Mouse (Mus musculus) testis, adult 2 months (tissue): ENCODE data around the gene Tcte2. TPM values are rescaled to one million over a fixed set of nuclear protein-coding genes. Genes with fewer than 3 reads are reported as not detected.

Experiments used
- H3K27ac ChIP-seq: fragments of 200-500 bp; 2 replicates; pipeline ENCODE4 v1.5.1; 2012; ENCODE audit warnings: low read depth, low read length; ENCODE audit not compliant: control insufficient read depth, insufficient read depth
- H3K27me3 ChIP-seq: fragments of 200-500 bp; 2 replicates; pipeline ENCODE4 v1.6.1; 2012; ENCODE audit warnings: mild to moderate bottlenecking, low read length, moderate library complexity; ENCODE audit not compliant: control insufficient read depth, insufficient read depth
- H3K36me3 ChIP-seq: fragments of 200-500 bp; 2 replicates; pipeline ENCODE4 v1.6.1; 2012; ENCODE audit warnings: mild to moderate bottlenecking, low read length; ENCODE audit not compliant: control insufficient read depth, insufficient read depth
- H3K4me1 ChIP-seq: fragments of 200-500 bp; 2 replicates; pipeline ENCODE4 v1.6.1; 2012; ENCODE audit warnings: low read length; ENCODE audit not compliant: control insufficient read depth, insufficient read depth
- H3K4me3 ChIP-seq: fragments of 200-500 bp; 2 replicates; pipeline ENCODE4 v1.5.1; 2012; ENCODE audit warnings: low read depth, mild to moderate bottlenecking, low read length, moderate library complexity, mixed read lengths; ENCODE audit not compliant: control insufficient read depth
- CTCF ChIP-seq: fragments of 200-500 bp; IDR thresholded peaks from 2 replicates; pipeline ENCODE4 v1.5.1; 2012; ENCODE audit warnings: low read depth, mild to moderate bottlenecking, inconsistent platforms, low read length, moderate library complexity; ENCODE audit not compliant: control insufficient read depth, insufficient read depth, insufficient replicate concordance
- POLR2A ChIP-seq: fragments of 200-500 bp; IDR thresholded peaks from 2 replicates; pipeline ENCODE4 v1.6.1; 2012; ENCODE audit warnings: low read depth, mild to moderate bottlenecking, inconsistent platforms, low read length, moderate library complexity; ENCODE audit not compliant: control insufficient read depth
- polyA plus RNA-seq: library from polyadenylated mRNA; depleted of rRNA; stranded (reverse); fragments of >200 nt; gene quantifications from 2 replicates; pipeline ENCODE4 v1.2.3, GENCODE M21; 2012

Tcte2 gene
- polyA plus RNA-seq, 1 experiment = 285 TPM

GRCm38 (mm10) chr17:13716336-13716735 lies 45.3 kb downstream of the Tcte2 start:
- Histone ChIP-seq H3K27ac (no peak overlapping the region), H3K36me3 (no peaks in the 10 kb centered on the region), H3K4me3 (no peak overlapping the region), H3K27me3 (no peaks in the 10 kb centered on the region), H3K4me1 (peaks cover 2% of the 10 kb centered on the region; the same call in 1 of the 2 replicates)
- TF ChIP-seq POLR2A (no peak), CTCF (no peak)

DNA sequence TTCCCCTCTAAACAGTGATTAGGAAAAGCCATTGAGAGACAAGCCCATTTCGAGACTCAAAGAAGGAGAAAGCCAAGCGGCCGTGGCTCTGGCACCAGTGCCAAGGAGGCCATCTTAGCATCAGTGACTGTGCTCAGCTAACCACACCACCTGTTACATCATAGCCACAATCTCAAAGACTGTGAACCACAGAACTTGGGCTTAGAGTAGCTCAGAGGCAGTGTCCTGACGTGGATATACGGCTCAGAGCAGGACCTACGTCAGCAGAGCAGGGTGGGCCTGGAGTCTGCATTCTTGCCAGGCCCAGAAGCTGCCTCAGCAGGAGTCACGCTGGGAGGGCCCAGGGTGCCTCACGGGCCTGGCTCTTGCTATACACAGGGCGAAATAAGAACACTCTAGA lies 46.1 kb downstream of the Tcte2 start:
- Histone ChIP-seq H3K27me3 (no peaks in the 10 kb centered on the region), H3K4me1 (peaks cover 2% of the 10 kb centered on the region; the same call in 1 of the 2 replicates)

DNA sequence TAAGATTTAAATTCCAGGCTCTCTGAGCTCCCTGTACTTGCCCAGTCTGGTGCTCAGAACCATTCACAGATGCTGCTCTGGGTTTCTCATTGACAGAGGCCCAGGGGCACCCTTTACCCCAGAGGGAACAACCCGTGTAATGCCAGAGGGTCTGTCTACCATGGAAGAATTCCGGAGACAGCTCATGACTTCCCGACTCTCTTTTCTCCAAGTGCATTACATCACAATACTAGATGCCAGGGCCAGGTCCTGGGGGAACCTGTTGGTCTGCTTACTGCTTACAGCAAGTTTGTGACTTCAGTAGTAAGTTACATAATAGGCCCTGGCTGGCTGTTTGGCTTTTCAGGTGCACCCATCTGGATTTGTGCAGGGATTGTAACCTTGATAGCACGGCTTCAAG lies 47.0 kb downstream of the Tcte2 start:
- TF ChIP-seq POLR2A (no peak), CTCF (no peak)
- no peak overlapping the region for H3K27ac ChIP-seq
- no peaks in the 10 kb centered on the region for H3K36me3 ChIP-seq
- H3K4me3 ChIP-seq = no peak overlapping the region
- no peaks in the 10 kb centered on the region for H3K27me3 ChIP-seq
- peaks cover 2% of the 10 kb centered on the region; the same call in 1 of the 2 replicates for H3K4me1 ChIP-seq

More for the DNA sequence above, 46.1 kb downstream of the Tcte2 start:
- TF ChIP-seq POLR2A (no peak), CTCF (no peak)
- no peak overlapping the region for H3K4me3 ChIP-seq
- H3K36me3 ChIP-seq = no peaks in the 10 kb centered on the region
- H3K27ac ChIP-seq = no peak overlapping the region

DNA sequence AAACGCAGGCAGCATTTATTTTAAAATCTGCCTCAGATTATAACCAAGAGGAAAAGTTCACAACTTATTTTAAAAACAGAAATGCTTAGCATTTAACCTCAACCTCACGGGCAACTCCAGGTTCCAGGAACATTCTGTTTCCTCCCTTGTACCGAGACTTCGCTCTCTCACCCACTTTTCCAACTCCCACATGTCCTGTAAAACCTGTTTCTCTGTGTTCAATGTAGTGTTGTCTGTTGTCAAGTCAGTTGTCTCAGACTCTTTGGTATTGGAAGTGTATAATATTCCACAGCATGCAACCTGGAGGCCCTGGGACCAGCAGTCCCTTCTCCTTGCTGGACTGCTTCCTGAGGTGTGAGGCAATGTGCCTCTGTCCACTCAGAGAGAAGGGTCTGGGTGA lies 47.5 kb downstream of the Tcte2 start:
- H3K4me3 ChIP-seq = no peak overlapping the region
- H3K36me3 ChIP-seq = no peaks in the 10 kb centered on the region
- no peak overlapping the region for H3K27ac ChIP-seq
- peaks cover 2% of the 10 kb centered on the region; the same call in 1 of the 2 replicates for H3K4me1 ChIP-seq
- no peak for TF ChIP-seq CTCF
- H3K27me3 ChIP-seq = no peaks in the 10 kb centered on the region

GRCm38 (mm10) chr17:13712518-13712917 lies 49.1 kb downstream of the Tcte2 start:
- Histone ChIP-seq H3K27ac (no peak overlapping the region), H3K4me3 (no peak overlapping the region), H3K27me3 (no peaks in the 10 kb centered on the region), H3K36me3 (no peaks in the 10 kb centered on the region), H3K4me1 (peaks cover 1% of the 10 kb centered on the region; the same call in 1 of the 2 replicates)
- no peak for TF ChIP-seq POLR2A
- TF ChIP-seq CTCF = no peak

DNA sequence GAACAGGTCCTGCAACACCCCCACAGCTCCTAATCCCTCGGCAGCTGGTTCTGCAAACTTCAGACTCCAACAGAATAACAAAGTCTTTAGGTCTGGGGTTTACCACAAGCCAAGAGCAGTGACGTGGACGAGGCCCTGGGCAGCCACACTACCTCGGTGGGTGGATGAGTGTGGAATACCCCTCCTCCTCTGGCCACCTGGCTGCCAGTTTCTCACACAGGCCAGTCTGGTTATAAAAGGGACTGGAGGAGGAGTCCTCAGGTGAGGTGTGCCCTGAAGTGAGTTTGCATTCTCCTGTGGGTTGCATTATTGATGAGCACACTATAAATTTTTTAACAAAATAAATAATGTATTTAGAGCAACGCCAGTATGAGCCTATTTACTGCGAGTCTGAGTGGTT lies 49.5 kb downstream of the Tcte2 start:
- no peaks in the 10 kb centered on the region for H3K36me3 ChIP-seq
- H3K27ac ChIP-seq = no peak overlapping the region
- H3K4me1 ChIP-seq = no peaks in the 10 kb centered on the region; the same call in 1 of the 2 replicates
- no peak overlapping the region for H3K4me3 ChIP-seq
- TF ChIP-seq POLR2A = no peak
- TF ChIP-seq CTCF = no peak
- no peaks in the 10 kb centered on the region for H3K27me3 ChIP-seq

- Histone ChIP-seq H3K27ac (no peak overlapping the region), H3K4me1 (no peaks in the 10 kb centered on the region; the same call in 1 of the 2 replicates), H3K36me3 (no peaks in the 10 kb centered on the region), H3K4me3 (no peak overlapping the region), H3K27me3 (no peaks in the 10 kb centered on the region)
- TF ChIP-seq POLR2A (no peak), CTCF (no peak)
Observed at GRCm38 (mm10) chr17:13711173-13711572, 50.5 kb downstream of the Tcte2 start.

- Histone ChIP-seq H3K4me1 (no peaks in the 10 kb centered on the region), H3K36me3 (no peaks in the 10 kb centered on the region), H3K27me3 (no peaks in the 10 kb centered on the region), H3K4me3 (no peak overlapping the region), H3K27ac (no peak overlapping the region)
- no peak for TF ChIP-seq CTCF
- no peak for TF ChIP-seq POLR2A
Observed at GRCm38 (mm10) chr17:13705481-13705921, 56.1 kb downstream of the Tcte2 start.
